Mouse (Mus musculus) right cerebral cortex, adult 18-20 months (tissue): ENCODE measurements around the gene Grb2.

Experiments used
- DNase-seq: peaks from one replicate; pipeline ENCODE4 v3.0.0; 2022; ENCODE audit warnings: mixed read lengths

Grb2 gene

DNA sequence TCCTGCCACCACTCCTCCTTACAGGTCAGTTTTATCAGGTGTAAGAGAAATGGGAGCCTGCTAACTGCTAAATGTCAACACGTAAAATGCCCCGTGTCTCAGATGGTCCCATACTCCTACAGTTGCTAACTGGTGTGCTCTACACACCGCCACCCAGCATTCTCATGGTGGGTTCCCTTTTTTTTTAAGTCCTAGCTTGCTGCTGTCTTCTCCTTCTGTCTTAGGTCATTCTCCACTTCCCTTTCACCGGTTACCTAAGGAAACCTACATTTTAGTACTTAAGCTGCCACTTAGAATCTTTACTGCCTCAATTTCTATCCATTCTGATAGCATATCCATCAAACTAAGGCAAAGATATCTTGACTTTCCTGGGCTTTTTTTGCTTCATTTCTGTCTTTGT lies 107.2 kb downstream of the Grb2 start:
- no peak for DNase-seq

GRCm38 (mm10) chr11:115600743-115601142 lies 107.7 kb downstream of the Grb2 start:
- no peak for DNase-seq

- DNase-seq: peak; percentile 58
Observed at GRCm38 (mm10) chr11:115599722-115600121, 108.7 kb downstream of the Grb2 start.

DNA sequence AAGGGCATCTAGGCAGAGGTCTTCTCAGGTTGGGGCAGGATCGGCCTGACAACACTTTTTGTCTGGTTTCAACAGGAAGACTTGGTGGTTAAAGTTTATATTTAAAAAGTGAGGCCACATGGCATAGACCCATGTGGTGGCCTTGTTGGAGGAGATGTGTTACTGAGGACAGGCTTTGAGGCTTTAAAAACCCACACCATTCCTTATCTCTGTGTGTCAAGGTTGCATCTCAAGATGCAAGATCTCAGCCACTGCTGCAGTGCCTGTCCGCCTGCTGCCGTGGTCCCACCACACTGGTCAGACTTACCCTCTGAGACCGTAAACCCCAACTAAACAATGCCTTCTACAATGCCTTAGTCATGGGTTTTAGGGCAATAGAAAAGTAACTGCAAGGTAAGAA lies 110.1 kb downstream of the Grb2 start:
- no peak for DNase-seq

GRCm38 (mm10) chr11:115595209-115595608 lies 113.2 kb downstream of the Grb2 start:
- DNase-seq: no peak
